Mouse (Mus musculus): Measurements from ENCODE around the gene Paqr9. TPM values are rescaled to one million over a fixed set of nuclear protein-coding genes. Genes with fewer than 3 reads are reported as not detected.
"Not testable (repeated sequence)": the region's sequence is repeated elsewhere in the genome, so short reads cannot be mapped to it uniquely, and the experiment has no call there.

The Paqr9 gene
- polyA plus RNA-seq (2016; fragmentation: Nextera tagmentation; extraction: Ambion mirVana), result 1.2 TPM in 2 replicates

DNA sequence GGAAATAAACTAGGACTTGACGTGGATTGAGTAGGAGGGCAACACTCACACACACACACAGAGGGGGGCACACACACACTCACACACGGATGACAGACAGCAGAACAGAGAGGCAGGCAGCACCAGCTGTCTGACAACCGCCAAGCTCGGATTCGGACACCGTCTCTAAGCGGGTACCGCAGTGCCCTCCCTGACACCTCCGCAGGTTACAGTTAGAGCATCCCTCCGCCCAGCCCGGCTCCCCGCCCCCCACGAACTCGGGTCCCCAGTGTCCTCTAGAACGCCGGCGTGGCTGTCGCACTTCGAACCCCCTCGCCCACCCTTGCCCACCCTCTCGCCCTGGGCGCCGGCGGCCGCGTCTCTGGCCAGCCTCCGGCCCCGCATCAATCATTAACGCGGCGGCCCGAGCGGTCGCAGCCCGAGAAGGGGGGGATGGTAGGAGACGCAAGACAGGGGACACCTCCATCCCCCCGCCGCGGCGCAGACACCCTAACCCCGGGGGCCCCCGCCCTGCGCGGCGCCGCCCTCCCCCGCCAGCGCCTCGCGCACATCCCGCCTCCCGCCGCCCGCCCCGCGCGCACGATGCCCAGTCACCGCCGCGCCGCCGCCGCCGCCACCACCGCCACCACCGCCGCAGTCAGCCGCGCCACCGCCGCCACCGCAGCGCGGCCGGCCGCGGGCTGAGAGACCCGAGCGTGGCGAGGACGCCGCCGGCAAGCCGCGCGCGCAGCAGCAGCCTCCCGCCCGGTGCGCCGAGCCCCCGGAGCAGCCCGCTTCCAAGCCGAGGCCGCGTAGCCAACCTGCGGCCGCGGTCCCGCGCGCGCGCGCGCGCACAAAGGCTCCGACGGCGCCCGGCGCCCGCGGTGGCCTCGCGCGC is at the start of gene Paqr9:
Paqr9 (plus strand) TSS at position 599 of the 877 bp plus-strand sequence.
- Histone ChIP-seq H3K4me1 (peaks cover 12% of the 10 kb centered on the region), H3K27me3 (peaks cover 76% of the 10 kb centered on the region), H3K4me3 (peak within 1 kb of the TSS; percentile 67), H3K9me3 (replicated peaks) (no peaks in the 10 kb centered on the region), H3K9ac (peak within 1 kb of the TSS; percentile 75), H3K4me2 (replicated peaks) (peak within 1 kb of the TSS; percentile 91), H3K27ac (peak within 1 kb of the TSS; percentile 60), H3K36me3 (no peaks in the 10 kb centered on the region)
- WGBS, result under 1% methylated on average over 53 of the region's 118 CpGs
- peak; percentile 76 for ATAC-seq (ENCODE audit: low FRiP score)

DNA sequence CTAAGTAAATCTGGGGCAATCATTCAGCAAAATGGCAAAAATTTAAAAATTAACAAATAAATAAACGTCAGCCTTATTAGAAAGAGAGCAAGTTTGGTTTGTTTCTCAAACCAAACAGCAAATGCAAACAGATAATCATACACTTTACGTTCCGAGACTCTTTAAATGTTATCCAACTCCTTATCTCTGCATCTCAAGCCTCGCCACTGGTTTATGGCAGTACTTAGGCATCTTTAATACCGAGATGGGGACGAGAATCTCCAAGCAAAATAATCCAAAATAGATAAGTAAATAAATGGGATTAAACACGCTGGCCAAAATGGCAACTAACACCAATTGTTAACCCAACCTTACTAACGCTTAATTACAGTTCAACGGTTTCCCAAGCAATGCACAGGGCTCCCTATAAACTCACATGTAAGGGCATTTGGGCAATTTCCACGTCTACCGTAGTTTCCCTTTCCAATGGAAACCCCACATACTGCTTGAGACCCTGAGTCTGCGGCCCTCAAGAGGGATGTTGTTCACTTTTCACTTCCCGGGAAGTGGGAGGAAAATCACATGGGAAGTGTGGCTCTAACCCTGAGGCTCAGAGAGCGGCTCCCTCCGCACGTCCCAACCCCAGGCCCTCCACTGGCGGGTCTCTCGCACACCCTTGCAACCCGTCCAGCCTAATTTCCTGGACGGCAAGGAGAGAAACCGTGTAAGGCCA is 48.6 kb upstream of the Paqr9 start:
- Histone ChIP-seq H3K9ac (peak overlapping the region; percentile 76), H3K4me2 (replicated peaks) (peak overlapping the region; percentile 84), H3K27ac (peak overlapping the region; percentile 84; the same call in 1 of the 2 replicates), H3K4me3 (peak overlapping the region; percentile 82), H3K9me3 (replicated peaks) (no peaks in the 10 kb centered on the region), H3K36me3 (no peaks in the 10 kb centered on the region), H3K27me3 (no peaks in the 10 kb centered on the region), H3K4me1 (peaks cover 14% of the 10 kb centered on the region)
- 10% methylated on average over 21 of the region's 21 CpGs for WGBS
- ATAC-seq (ENCODE audit: low FRiP score), result peak; percentile 44

- H3K9me3 ChIP-seq (replicated peaks), result no peaks in the 10 kb centered on the region
- peak within 1 kb of the TSS; percentile 84 for H3K27ac ChIP-seq
- ATAC-seq (ENCODE audit: low FRiP score), result peak; percentile 94
- H3K4me2 ChIP-seq (replicated peaks), result peak within 1 kb of the TSS; percentile 84
- peaks cover 14% of the 10 kb centered on the region for H3K4me1 ChIP-seq
- H3K27me3 ChIP-seq, result no peaks in the 10 kb centered on the region
- peak within 1 kb of the TSS; percentile 76 for H3K9ac ChIP-seq
- under 1% methylated on average over 74 of the region's 74 CpGs for WGBS
- H3K36me3 ChIP-seq, result no peaks in the 10 kb centered on the region
- H3K4me3 ChIP-seq, result peak within 1 kb of the TSS; percentile 82
These were observed 47.8 kb upstream of the Paqr9 start, which contains the start of gene U2surp for GRCm38 (mm10) chr9:95511472-95512330. Gene U2surp, minus strand, starts transcription at chr9:95511996.

GRCm38 (mm10) chr9:95512331-95513030 is 47.0 kb upstream of the Paqr9 start:
- peak; percentile 68 for ATAC-seq (ENCODE audit: low FRiP score)
- Histone ChIP-seq H3K27ac (peak overlapping the region; percentile 79), H3K9ac (peak overlapping the region; percentile 61), H3K9me3 (replicated peaks) (no peaks in the 10 kb centered on the region), H3K4me3 (peak overlapping the region; percentile 82), H3K27me3 (no peaks in the 10 kb centered on the region), H3K4me1 (peaks cover 14% of the 10 kb centered on the region), H3K4me2 (replicated peaks) (peak overlapping the region; percentile 84), H3K36me3 (no peaks in the 10 kb centered on the region)
- WGBS, result 26% methylated on average over 15 of the region's 15 CpGs

DNA sequence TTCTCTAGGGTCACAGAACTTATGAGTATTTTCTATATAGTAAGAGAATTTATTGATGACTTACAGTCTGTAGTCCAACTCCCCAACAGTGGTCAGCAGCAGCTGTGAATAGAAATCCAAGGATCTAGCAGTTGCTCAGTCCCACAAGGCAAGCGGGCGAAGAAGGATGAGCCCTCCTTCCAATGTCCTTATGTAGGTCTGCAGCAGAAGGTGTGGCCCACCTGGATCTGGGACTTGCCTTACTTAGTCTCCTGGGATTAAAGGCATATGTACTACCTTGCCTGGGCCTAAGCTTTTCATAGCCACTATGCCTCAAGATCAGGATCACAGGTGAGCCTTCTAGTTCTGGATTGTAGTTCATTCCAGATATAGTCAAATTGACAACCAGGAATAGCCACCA is 45.7 kb upstream of the Paqr9 start:
- Histone ChIP-seq H3K36me3 (no peaks in the 10 kb centered on the region), H3K9ac (no peak overlapping the region), H3K27me3 (no peaks in the 10 kb centered on the region), H3K9me3 (replicated peaks) (no peaks in the 10 kb centered on the region), H3K4me1 (peaks cover 14% of the 10 kb centered on the region), H3K4me2 (replicated peaks) (no peak overlapping the region), H3K4me3 (no peak overlapping the region), H3K27ac (no peak overlapping the region)
- 95% methylated on average over 2 of the region's 2 CpGs for WGBS
- ATAC-seq (ENCODE audit: low FRiP score), result no peak

DNA sequence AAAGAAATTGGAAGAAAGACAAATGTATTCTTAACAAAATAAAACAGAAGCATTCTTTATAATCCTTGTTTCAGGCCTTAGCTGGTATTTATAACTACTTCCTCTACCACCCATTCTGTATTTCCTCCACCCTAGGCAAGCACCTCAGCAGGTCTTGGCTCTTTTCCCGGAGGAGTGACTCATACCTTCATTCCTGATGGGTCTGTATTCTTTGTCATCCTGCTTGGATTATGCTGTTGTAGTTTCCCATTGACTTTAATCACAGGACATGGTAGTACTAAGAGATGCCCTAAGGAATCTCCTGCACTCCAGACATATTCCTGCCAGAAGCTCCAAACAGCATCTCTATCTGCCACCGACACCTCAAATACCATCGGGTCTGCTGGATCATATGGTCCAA is 45.1 kb upstream of the Paqr9 start:
- 90% methylated on average over 3 of the region's 3 CpGs for WGBS
- not testable (repeated sequence) for H3K9me3 ChIP-seq (replicated peaks); H3K9ac ChIP-seq

DNA sequence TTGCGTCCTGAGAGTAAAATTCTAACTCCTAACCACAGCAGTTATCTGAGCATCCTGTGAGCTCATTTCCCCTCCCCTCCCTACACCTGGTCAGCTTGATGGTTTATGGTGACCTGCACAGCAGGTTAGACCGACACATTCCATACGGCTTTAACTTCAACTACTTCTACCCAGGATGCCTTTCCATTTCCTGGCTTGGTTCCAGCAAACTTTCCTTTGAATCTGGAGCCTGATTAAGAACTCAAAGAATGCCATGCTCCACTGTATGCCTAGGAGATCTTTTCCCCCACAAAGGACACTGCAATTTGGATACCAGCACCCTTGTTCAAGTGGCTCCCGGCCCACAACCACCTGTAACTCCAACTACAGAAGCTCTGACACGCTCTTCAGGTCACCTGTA is 38.9 kb upstream of the Paqr9 start:
- H3K4me2 ChIP-seq (replicated peaks), result no peak overlapping the region
- 89% methylated on average over 5 of the region's 5 CpGs for WGBS
- no peak for ATAC-seq (ENCODE audit: low FRiP score)
- H3K9me3 ChIP-seq (replicated peaks), result no peaks in the 10 kb centered on the region
- H3K9ac ChIP-seq, result no peak overlapping the region
- H3K4me3 ChIP-seq, result no peak overlapping the region
- H3K27ac ChIP-seq, result no peak overlapping the region
- no peaks in the 10 kb centered on the region for H3K36me3 ChIP-seq
- no peaks in the 10 kb centered on the region for H3K27me3 ChIP-seq
- H3K4me1 ChIP-seq, result no peaks in the 10 kb centered on the region

More for the DNA sequence above, 45.1 kb upstream of the Paqr9 start:
- not testable (repeated sequence) for H3K36me3 ChIP-seq; ATAC-seq (ENCODE audit: low FRiP score); H3K4me3 ChIP-seq; H3K27me3 ChIP-seq; H3K4me2 ChIP-seq (replicated peaks); H3K27ac ChIP-seq
- H3K4me1 ChIP-seq, result peaks cover 14% of the 10 kb centered on the region

DNA sequence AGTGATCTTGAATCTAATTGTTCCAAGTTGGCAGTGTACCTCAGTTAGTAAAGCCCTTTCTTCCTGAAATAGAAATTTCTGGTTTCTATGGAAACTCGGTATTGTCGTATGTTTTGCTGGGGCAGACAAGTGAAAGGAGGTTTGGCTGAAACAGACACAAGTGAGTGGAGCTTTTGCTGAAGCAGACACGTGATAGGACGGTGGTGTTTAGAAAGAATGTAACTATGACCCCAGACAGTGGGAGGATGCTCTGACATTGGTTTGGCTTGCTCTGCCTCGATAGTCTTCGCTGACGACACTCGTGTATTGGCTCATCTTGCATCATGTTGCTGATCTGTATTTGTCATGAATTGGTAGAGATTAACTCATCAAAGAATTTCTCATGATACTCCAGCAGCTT is 38.4 kb upstream of the Paqr9 start:
- H3K9ac ChIP-seq, result no peak overlapping the region
- WGBS, result 86% methylated on average over 8 of the region's 8 CpGs

DNA sequence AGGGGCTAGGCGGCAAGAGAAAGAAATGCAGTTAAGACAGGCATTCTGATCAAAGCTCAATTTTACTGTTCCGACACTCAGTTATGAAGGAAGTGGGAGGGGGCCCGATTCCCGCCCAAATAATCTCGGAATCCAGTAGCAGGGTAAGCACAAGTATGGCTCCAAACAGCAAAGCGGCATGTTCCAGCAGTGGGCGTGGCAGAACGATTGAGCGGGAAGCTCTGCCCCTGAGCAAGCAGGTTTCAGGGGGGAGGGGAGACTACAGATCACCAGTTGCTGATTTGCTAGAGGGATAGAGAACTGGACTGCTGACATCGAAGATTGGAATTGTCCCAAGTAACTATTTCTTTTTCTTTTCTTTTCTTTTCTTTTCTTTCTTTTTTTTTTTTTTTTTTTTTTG is 37.9 kb upstream of the Paqr9 start:
- no peaks in the 10 kb centered on the region for H3K27me3 ChIP-seq

More for the DNA sequence above, 38.4 kb upstream of the Paqr9 start:
- H3K4me3 ChIP-seq, result no peak overlapping the region
- no peak overlapping the region for H3K4me2 ChIP-seq (replicated peaks)
- no peaks in the 10 kb centered on the region for H3K36me3 ChIP-seq
- no peaks in the 10 kb centered on the region for H3K4me1 ChIP-seq
- no peaks in the 10 kb centered on the region for H3K9me3 ChIP-seq (replicated peaks)
- ATAC-seq (ENCODE audit: low FRiP score), result no peak
- H3K27me3 ChIP-seq, result no peaks in the 10 kb centered on the region
- no peak overlapping the region for H3K27ac ChIP-seq

GRCm38 (mm10) chr9:95522561-95522960 is 36.9 kb upstream of the Paqr9 start:
- H3K4me2 ChIP-seq (replicated peaks), result no peak overlapping the region
- no peak overlapping the region for H3K9ac ChIP-seq
- no peak overlapping the region for H3K4me3 ChIP-seq
- 90% methylated on average over 2 of the region's 2 CpGs for WGBS
- no peaks in the 10 kb centered on the region for H3K27me3 ChIP-seq
- no peaks in the 10 kb centered on the region for H3K36me3 ChIP-seq
- H3K4me1 ChIP-seq, result no peaks in the 10 kb centered on the region
- H3K27ac ChIP-seq, result no peak overlapping the region
- no peak for ATAC-seq (ENCODE audit: low FRiP score)
- no peaks in the 10 kb centered on the region for H3K9me3 ChIP-seq (replicated peaks)

More for the DNA sequence above, 37.9 kb upstream of the Paqr9 start:
- Histone ChIP-seq H3K4me1 (no peaks in the 10 kb centered on the region), H3K4me3 (no peak overlapping the region), H3K9me3 (replicated peaks) (no peaks in the 10 kb centered on the region), H3K9ac (no peak overlapping the region), H3K27ac (no peak overlapping the region), H3K36me3 (no peaks in the 10 kb centered on the region), H3K4me2 (replicated peaks) (no peak overlapping the region)
- WGBS, result 54% methylated on average over 10 of the region's 10 CpGs
- ATAC-seq (ENCODE audit: low FRiP score), result no peak

DNA sequence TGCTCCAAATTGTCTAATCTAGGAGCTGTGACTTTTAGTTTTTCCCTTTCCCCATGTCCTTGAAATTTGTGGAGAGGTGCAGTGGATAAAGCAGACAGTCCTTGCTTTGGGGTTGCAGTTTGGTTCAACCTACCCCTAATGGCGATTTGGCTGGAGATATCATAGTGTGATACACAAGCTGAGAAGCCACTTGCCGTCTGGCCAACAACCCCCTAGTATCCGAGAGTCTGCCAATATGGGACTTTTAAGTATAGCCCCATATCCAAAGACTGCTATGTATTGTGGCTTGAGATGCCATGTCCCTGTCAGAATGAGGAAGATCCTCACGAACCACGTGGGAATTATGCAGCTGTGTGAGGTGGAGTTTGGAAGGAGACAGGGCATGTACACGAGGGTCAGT is 34.1 kb upstream of the Paqr9 start:
- H3K27me3 ChIP-seq, result no peaks in the 10 kb centered on the region
- H3K9ac ChIP-seq, result no peak overlapping the region
- 87% methylated on average over 6 of the region's 6 CpGs for WGBS
- H3K4me2 ChIP-seq (replicated peaks), result no peak overlapping the region
- H3K4me1 ChIP-seq, result no peaks in the 10 kb centered on the region
- no peak overlapping the region for H3K4me3 ChIP-seq
- no peaks in the 10 kb centered on the region for H3K36me3 ChIP-seq
- ATAC-seq (ENCODE audit: low FRiP score), result no peak
- no peaks in the 10 kb centered on the region for H3K9me3 ChIP-seq (replicated peaks)
- H3K27ac ChIP-seq, result no peak overlapping the region

Data from hindbrain, embryonic 12.5 days (tissue).